Mouse (Mus musculus) embryo, embryonic 11.5 days (tissue): ENCODE results near the gene Zfp574.
"Not testable (repeated sequence)": the region's sequence is repeated elsewhere in the genome, so short reads cannot be mapped to it uniquely, and the experiment has no call there.

Experiments used
- DNase-seq: peaks from one replicate; pipeline ENCODE4 v3.0.0-alpha.2; 2012; ENCODE audit warnings: low read depth, low spot score

Gene Zfp574

GRCm38 (mm10) chr7:25071979-25072715 lies at the start of gene Zfp574, which contains the start of gene Grik5:
TSS of gene Zfp574 (plus strand) at chr7:25072567.
TSS of gene Grik5 (minus strand) at chr7:25072346.
- DNase-seq, result no peak

GRCm38 (mm10) chr7:25025855-25026439 lies 46.4 kb upstream of the Zfp574 start:
- DNase-seq, result no peak

GRCm38 (mm10) chr7:25026452-25026851 lies 45.9 kb upstream of the Zfp574 start:
- no peak for DNase-seq

- DNase-seq, result peak; percentile 69
These were observed 42.2 kb upstream of the Zfp574 start for GRCm38 (mm10) chr7:25030032-25030753.

- no peak for DNase-seq
These were observed 40.8 kb upstream of the Zfp574 start for GRCm38 (mm10) chr7:25031528-25031927.

GRCm38 (mm10) chr7:25034796-25035195 lies 37.6 kb upstream of the Zfp574 start:
- DNase-seq, result no peak

GRCm38 (mm10) chr7:25035916-25036315 lies 36.5 kb upstream of the Zfp574 start:
- peak; percentile 48 for DNase-seq

GRCm38 (mm10) chr7:25041921-25042320 lies 30.4 kb upstream of the Zfp574 start:
- DNase-seq, result no peak

GRCm38 (mm10) chr7:25044599-25044998 lies 27.8 kb upstream of the Zfp574 start:
- not testable (repeated sequence) for DNase-seq

GRCm38 (mm10) chr7:25047363-25047762 lies 25.0 kb upstream of the Zfp574 start:
- no peak for DNase-seq

- no peak for DNase-seq
These were observed 23.0 kb upstream of the Zfp574 start for GRCm38 (mm10) chr7:25049295-25049930.

GRCm38 (mm10) chr7:25052587-25052986 lies 19.8 kb upstream of the Zfp574 start:
- no peak for DNase-seq

- DNase-seq, result no peak
These were observed 15.4 kb upstream of the Zfp574 start for GRCm38 (mm10) chr7:25056951-25057350.

- no peak for DNase-seq
These were observed 14.5 kb upstream of the Zfp574 start for GRCm38 (mm10) chr7:25057888-25058287.

- no peak for DNase-seq
These were observed 14.0 kb upstream of the Zfp574 start for GRCm38 (mm10) chr7:25058394-25058793.

- DNase-seq, result no peak
These were observed 13.5 kb upstream of the Zfp574 start for GRCm38 (mm10) chr7:25058836-25059235.

- DNase-seq, result no peak
These were observed 9.0 kb upstream of the Zfp574 start for GRCm38 (mm10) chr7:25063346-25063745.

- DNase-seq, result no peak
These were observed 8.5 kb upstream of the Zfp574 start for GRCm38 (mm10) chr7:25063900-25064299.

- DNase-seq, result no peak
These were observed 5.0 kb upstream of the Zfp574 start for GRCm38 (mm10) chr7:25067338-25067737.

GRCm38 (mm10) chr7:25067909-25068656 lies 4.3 kb upstream of the Zfp574 start:
- DNase-seq, result no peak

- DNase-seq, result no peak
These were observed 3.6 kb upstream of the Zfp574 start for GRCm38 (mm10) chr7:25068724-25069123.
